Mouse (Mus musculus): ENCODE results near the gene Tm9sf3. TPM values are rescaled to one million over a fixed set of nuclear protein-coding genes. Genes with fewer than 3 reads are reported as not detected.

Gene Tm9sf3
- polyA plus RNA-seq, 1 experiment = 92.8 TPM

GRCm38 (mm10) chr19:41164447-41165095 lies 99.2 kb downstream of the Tm9sf3 start:
- TF ChIP-seq CTCF (IDR thresholded peaks at IDR 0.05; ENCODE audit: borderline replicate concordance, insufficient read depth, low read depth, low read length) (no peak), POLR2A (IDR thresholded peaks at IDR 0.05; ENCODE audit: borderline replicate concordance, insufficient read depth, low read length) (no peak)

More at GRCm38 (mm10) chr19:41164447-41165095, 99.2 kb downstream of the Tm9sf3 start:
- Histone ChIP-seq H3K4me1 (ENCODE audit: control insufficient read depth, insufficient read depth, low read length) (no peaks in the 10 kb centered on the region), H3K27me3 (ENCODE audit: control insufficient read depth, insufficient read depth, low read length) (no peaks in the 10 kb centered on the region; the same call in 1 of the 2 replicates), H3K4me3 (replicated peaks; ENCODE audit: insufficient read depth, low read depth, low read length) (no peak overlapping the region), H3K27ac (ENCODE audit: insufficient read depth, low read length) (no peak overlapping the region)
- WGBS = 43% methylated on average over 10 of the region's 10 CpGs
- DNase-seq = no peak

Other genes with a start within 250 kb of the Tm9sf3 start
- gene Dntt, start 234.7 kb downstream of the Tm9sf3 start, polyA plus RNA-seq (2012; rRNA removed) = 0.05 TPM in 1 of 2 replicates, not detected in the other
- gene Opalin, start 186.9 kb downstream of the Tm9sf3 start, polyA plus RNA-seq (2012; rRNA removed) = 38.2 and 46.0 TPM in 2 replicates
- gene Tll2, start 57.2 kb downstream of the Tm9sf3 start, polyA plus RNA-seq (2012; rRNA removed) = 0.90 and 1.0 TPM in 2 replicates
- 0.70 and 0.92 TPM in 2 replicates for gene Pik3ap1, start 121.1 kb upstream of the Tm9sf3 start, polyA plus RNA-seq (2012; rRNA removed)
- gene Lcor, start 218.6 kb upstream of the Tm9sf3 start, polyA plus RNA-seq (2012; rRNA removed) = 4.2 and 4.6 TPM in 2 replicates